12 mouse cellular contexts compared by ENCODE assay signal in genomic region chr14:49313981-49314380, GRCm38 (mm10).
DNase-seq lines count a peak whose midpoint lies in the region.
"Had no signal": no experiment of that assay in that cellular context is flagged by ENCODE, and none has a peak within 500 bp of the region (broad histone marks: within the 10 kb centered on the region; RNA-seq: fewer than 3 reads in every experiment).

No protein-coding gene starts in this region.

- intact Hi-C loops in gastrocnemius, postnatal 36 days (cut with DNase I), result no loop called here

- DNase-seq in gastrocnemius, postnatal 10 days, result peak; percentile 4
- DNase-seq in gastrocnemius, postnatal 36 days, result no peak
- DNase-seq in kidney, postnatal 4 days, result peak; percentile 44 to 59
- no peak for DNase-seq in kidney, adult 18-20 months
- peak; percentile 18 for DNase-seq in right cerebral cortex, postnatal 14 days
- no peak for DNase-seq in right cerebral cortex, postnatal 25 days
- no peak for DNase-seq in layer of hippocampus, adult 18-20 months (ENCODE audit: low spot score in 2 of 2)
- DNase-seq: adrenal gland, postnatal 10 days; B cell, adult 2 months; kidney, postnatal 10 days; retina, postnatal 1 day; thymus, postnatal 36 days had no signal

Comparison
In these comparisons a context has a peak if more than half of its experiments do, and no peak if none do; other contexts are left out.
1. DNase-seq: peak in gastrocnemius, postnatal 10 days (single experiment), kidney, postnatal 4 days (2 of 2) and right cerebral cortex, postnatal 14 days (single experiment); none in gastrocnemius, postnatal 36 days (0 of 2), kidney, adult 18-20 months (single experiment), right cerebral cortex, postnatal 25 days (single experiment) and layer of hippocampus, adult 18-20 months (0 of 2).